Mouse (Mus musculus) heart, embryonic 10.5 days (tissue): Measurements from ENCODE around the gene Elf5. TPM values are rescaled to one million over a fixed set of nuclear protein-coding genes. Genes with fewer than 3 reads are reported as not detected.

Source experiments
- DNase-seq: peaks from one replicate; pipeline ENCODE4 v3.0.0-alpha.2; 2017; ENCODE audit warnings: low spot score
- H3K27ac ChIP-seq: fragments of 300-500 bp; sonication (generic); 2 replicates; pipeline ENCODE4 v1.5.1; 2016; ENCODE audit warnings: mild to moderate bottlenecking
- H3K27me3 ChIP-seq: fragments of 300-500 bp; sonication (generic); 2 replicates; pipeline ENCODE4 v1.6.1; 2016; ENCODE audit warnings: mild to moderate bottlenecking; ENCODE audit not compliant: poor library complexity, insufficient read depth, severe bottlenecking
- H3K36me3 ChIP-seq: fragments of 300-500 bp; sonication (generic); 2 replicates; pipeline ENCODE4 v1.6.1; 2016; ENCODE audit warnings: mild to moderate bottlenecking, moderate library complexity
- H3K4me1 ChIP-seq: fragments of 300-500 bp; sonication (generic); 2 replicates; pipeline ENCODE4 v1.6.1; 2016; ENCODE audit warnings: mild to moderate bottlenecking
- H3K4me3 ChIP-seq: fragments of 300-500 bp; sonication (generic); 2 replicates; pipeline ENCODE4 v1.5.1; 2016; ENCODE audit warnings: mild to moderate bottlenecking, moderate library complexity
- H3K9me3 ChIP-seq: fragments of 300-500 bp; sonication (generic); 2 replicates; pipeline ENCODE4 v1.6.1; 2016; ENCODE audit warnings: mild to moderate bottlenecking, moderate library complexity
- WGBS: fragments of 180-500 bp; shearing (Covaris S2); methylation state at CpG from one replicate; pipeline ENCODE4 v1.1.7; 2016; 5-methylcytosine and 5-hydroxymethylcytosine counted together
- polyA plus RNA-seq: library from polyadenylated mRNA; unstranded; fragments of >200 nt; fragmentation: Nextera tagmentation; extraction: Ambion mirVana; gene quantifications from 2 replicates; pipeline ENCODE4 v1.2.1, GENCODE M21; 2016

The Elf5 gene
- not detected in 2 replicates for polyA plus RNA-seq

GRCm38 (mm10) chr2:103411348-103411747 lies at the start of gene Elf5:
Elf5 (plus strand) TSS chr2:103411688.
- Histone ChIP-seq H3K27ac (no peak within 1 kb of the TSS), H3K27me3 (no peaks in the 10 kb centered on the region), H3K4me3 (no peak within 1 kb of the TSS), H3K36me3 (no peaks in the 10 kb centered on the region), H3K4me1 (peaks cover 26% of the 10 kb centered on the region; the same call in 1 of the 2 replicates), H3K9me3 (no peaks in the 10 kb centered on the region)
- 58% methylated on average over 6 of the region's 6 CpGs for WGBS
- no peak for DNase-seq

- WGBS: 66% methylated on average over 5 of the region's 5 CpGs
- DNase-seq: no peak
Measured at GRCm38 (mm10) chr2:103372541-103372940, 38.9 kb upstream of the Elf5 start.

GRCm38 (mm10) chr2:103379502-103380160 lies 31.9 kb upstream of the Elf5 start:
- Histone ChIP-seq H3K36me3 (no peaks in the 10 kb centered on the region), H3K27me3 (no peaks in the 10 kb centered on the region), H3K4me1 (peaks cover 6% of the 10 kb centered on the region), H3K9me3 (no peaks in the 10 kb centered on the region), H3K27ac (no peak overlapping the region), H3K4me3 (no peak overlapping the region)
- no peak for DNase-seq
- 38% methylated on average over 9 of the region's 9 CpGs for WGBS

More at GRCm38 (mm10) chr2:103372541-103372940, 38.9 kb upstream of the Elf5 start:
- Histone ChIP-seq H3K9me3 (no peaks in the 10 kb centered on the region), H3K4me1 (no peaks in the 10 kb centered on the region), H3K36me3 (no peaks in the 10 kb centered on the region), H3K27me3 (no peaks in the 10 kb centered on the region), H3K4me3 (no peak overlapping the region), H3K27ac (no peak overlapping the region)

- Histone ChIP-seq H3K27me3 (no peaks in the 10 kb centered on the region), H3K4me1 (peaks cover 6% of the 10 kb centered on the region), H3K9me3 (no peaks in the 10 kb centered on the region), H3K27ac (no peak overlapping the region), H3K4me3 (no peak overlapping the region), H3K36me3 (no peaks in the 10 kb centered on the region)
- 78% methylated on average over 2 of the region's 2 CpGs for WGBS
- no peak for DNase-seq
Measured at GRCm38 (mm10) chr2:103382174-103382573, 29.3 kb upstream of the Elf5 start.

GRCm38 (mm10) chr2:103387881-103388280 lies 23.6 kb upstream of the Elf5 start:
- H3K4me1 ChIP-seq: no peaks in the 10 kb centered on the region
- H3K4me3 ChIP-seq: no peak overlapping the region
- H3K27ac ChIP-seq: no peak overlapping the region
- H3K36me3 ChIP-seq: no peaks in the 10 kb centered on the region
- H3K9me3 ChIP-seq: no peaks in the 10 kb centered on the region
- H3K27me3 ChIP-seq: no peaks in the 10 kb centered on the region
- DNase-seq: no peak
- 66% methylated on average over 1 of the region's 1 CpGs for WGBS

- Histone ChIP-seq H3K4me1 (no peaks in the 10 kb centered on the region), H3K4me3 (no peak overlapping the region), H3K36me3 (no peaks in the 10 kb centered on the region), H3K27me3 (no peaks in the 10 kb centered on the region), H3K9me3 (no peaks in the 10 kb centered on the region), H3K27ac (no peak overlapping the region)
- no peak for DNase-seq
- WGBS: 79% methylated on average over 1 of the region's 1 CpGs
Measured at GRCm38 (mm10) chr2:103388311-103388710, 23.2 kb upstream of the Elf5 start.

GRCm38 (mm10) chr2:103390086-103390988 lies 21.2 kb upstream of the Elf5 start:
- no peak for DNase-seq
- Histone ChIP-seq H3K4me1 (no peaks in the 10 kb centered on the region), H3K9me3 (no peaks in the 10 kb centered on the region), H3K27ac (no peak overlapping the region), H3K36me3 (no peaks in the 10 kb centered on the region), H3K4me3 (no peak overlapping the region), H3K27me3 (no peaks in the 10 kb centered on the region)
- WGBS: 50% methylated on average over 4 of the region's 4 CpGs

- no peak for DNase-seq
- Histone ChIP-seq H3K27ac (no peak overlapping the region), H3K36me3 (no peaks in the 10 kb centered on the region), H3K4me3 (no peak overlapping the region), H3K27me3 (no peaks in the 10 kb centered on the region), H3K9me3 (no peaks in the 10 kb centered on the region), H3K4me1 (no peaks in the 10 kb centered on the region)
- 80% methylated on average over 4 of the region's 4 CpGs for WGBS
Measured at GRCm38 (mm10) chr2:103391626-103392025, 19.9 kb upstream of the Elf5 start.

- H3K27me3 ChIP-seq: no peaks in the 10 kb centered on the region
- H3K4me3 ChIP-seq: no peak overlapping the region
- no peaks in the 10 kb centered on the region for H3K4me1 ChIP-seq
- H3K36me3 ChIP-seq: no peaks in the 10 kb centered on the region
- WGBS: 77% methylated on average over 6 of the region's 6 CpGs
- no peak for DNase-seq
- H3K9me3 ChIP-seq: no peaks in the 10 kb centered on the region
- no peak overlapping the region for H3K27ac ChIP-seq
Measured at GRCm38 (mm10) chr2:103398110-103398509, 13.4 kb upstream of the Elf5 start.

- no peak for DNase-seq
- no peaks in the 10 kb centered on the region for H3K4me1 ChIP-seq
- no peaks in the 10 kb centered on the region for H3K36me3 ChIP-seq
- H3K27ac ChIP-seq: no peak overlapping the region
- H3K4me3 ChIP-seq: no peak overlapping the region
- H3K9me3 ChIP-seq: no peaks in the 10 kb centered on the region
- WGBS: 77% methylated on average over 4 of the region's 4 CpGs
- no peaks in the 10 kb centered on the region for H3K27me3 ChIP-seq
Measured at GRCm38 (mm10) chr2:103400691-103401090, 10.8 kb upstream of the Elf5 start.

- no peaks in the 10 kb centered on the region for H3K4me1 ChIP-seq
- WGBS: 68% methylated on average over 3 of the region's 3 CpGs
Measured at GRCm38 (mm10) chr2:103406239-103406638, 5.2 kb upstream of the Elf5 start.

GRCm38 (mm10) chr2:103411816-103412215 lies 328 bp downstream of the Elf5 start:
- 93% methylated on average over 3 of the region's 3 CpGs for WGBS
- Histone ChIP-seq H3K9me3 (no peaks in the 10 kb centered on the region), H3K36me3 (no peaks in the 10 kb centered on the region), H3K27me3 (no peaks in the 10 kb centered on the region), H3K27ac (no peak overlapping the region), H3K4me3 (no peak overlapping the region), H3K4me1 (peaks cover 26% of the 10 kb centered on the region; the same call in 1 of the 2 replicates)
- DNase-seq: no peak

More at GRCm38 (mm10) chr2:103406239-103406638, 5.2 kb upstream of the Elf5 start:
- Histone ChIP-seq H3K9me3 (no peaks in the 10 kb centered on the region), H3K4me3 (no peak overlapping the region), H3K36me3 (no peaks in the 10 kb centered on the region), H3K27ac (no peak overlapping the region), H3K27me3 (no peaks in the 10 kb centered on the region)
- DNase-seq: no peak

- Histone ChIP-seq H3K27me3 (no peaks in the 10 kb centered on the region), H3K4me3 (no peak overlapping the region), H3K36me3 (no peaks in the 10 kb centered on the region), H3K27ac (no peak overlapping the region), H3K9me3 (no peaks in the 10 kb centered on the region), H3K4me1 (peaks cover 26% of the 10 kb centered on the region; the same call in 1 of the 2 replicates)
- no peak for DNase-seq
- WGBS: 68% methylated on average over 5 of the region's 5 CpGs
Measured at GRCm38 (mm10) chr2:103413381-103413780, 1.9 kb downstream of the Elf5 start.
